Mouse (Mus musculus) frontal cortex, adult 2 months (tissue): Measurements from ENCODE around the gene Arhgap32. TPM values are rescaled to one million over a fixed set of nuclear protein-coding genes. Genes with fewer than 3 reads are reported as not detected.
A peak's percentile ranks its signal among the peaks of the same experiment; 100 is the strongest.
"Not testable (repeated sequence)": the region's sequence is repeated elsewhere in the genome, so short reads cannot be mapped to it uniquely, and the experiment has no call there.

Experiments
- DNase-seq, 2 experiments: peaks; one replicate each; pipeline ENCODE4 v3.0.0; 2022; ENCODE audit warnings: low spot score in 1 of 2; ENCODE audit errors: extremely low spot score in 1 of 2
- polyA plus RNA-seq: library from polyadenylated mRNA; depleted of rRNA; stranded (reverse); fragments of >200 nt; gene quantifications from 2 replicates; pipeline ENCODE4 v1.2.3, GENCODE M21; 2012; rRNA removed

Gene Arhgap32
- polyA plus RNA-seq: 47.5 and 54.9 TPM in 2 replicates

DNA sequence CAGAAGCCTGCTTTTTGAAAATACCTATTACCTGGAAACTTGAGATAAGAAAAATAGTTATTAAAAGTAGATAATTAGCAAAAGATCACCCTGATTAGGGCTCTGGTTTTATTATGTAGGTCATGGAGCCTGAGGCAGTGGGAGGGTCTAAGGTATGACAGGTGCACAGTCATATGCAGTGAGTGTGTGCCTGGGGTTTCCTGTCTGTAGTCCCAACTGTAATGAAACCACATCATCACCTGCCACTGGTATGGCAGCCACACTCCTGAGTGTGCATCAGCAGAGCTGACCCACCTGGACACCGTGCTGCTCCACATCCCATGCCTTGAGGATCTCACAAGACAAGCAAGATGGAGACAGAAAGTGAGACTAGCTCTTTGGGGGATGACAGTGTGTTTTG is at the start of gene Arhgap32:
Gene Arhgap32, plus strand, starts transcription at position 351 of the 400 bp plus-strand sequence.
- no peak for DNase-seq

GRCm38 (mm10) chr9:32072778-32073177 is 43.2 kb upstream of the Arhgap32 start:
- no peak for DNase-seq

DNA sequence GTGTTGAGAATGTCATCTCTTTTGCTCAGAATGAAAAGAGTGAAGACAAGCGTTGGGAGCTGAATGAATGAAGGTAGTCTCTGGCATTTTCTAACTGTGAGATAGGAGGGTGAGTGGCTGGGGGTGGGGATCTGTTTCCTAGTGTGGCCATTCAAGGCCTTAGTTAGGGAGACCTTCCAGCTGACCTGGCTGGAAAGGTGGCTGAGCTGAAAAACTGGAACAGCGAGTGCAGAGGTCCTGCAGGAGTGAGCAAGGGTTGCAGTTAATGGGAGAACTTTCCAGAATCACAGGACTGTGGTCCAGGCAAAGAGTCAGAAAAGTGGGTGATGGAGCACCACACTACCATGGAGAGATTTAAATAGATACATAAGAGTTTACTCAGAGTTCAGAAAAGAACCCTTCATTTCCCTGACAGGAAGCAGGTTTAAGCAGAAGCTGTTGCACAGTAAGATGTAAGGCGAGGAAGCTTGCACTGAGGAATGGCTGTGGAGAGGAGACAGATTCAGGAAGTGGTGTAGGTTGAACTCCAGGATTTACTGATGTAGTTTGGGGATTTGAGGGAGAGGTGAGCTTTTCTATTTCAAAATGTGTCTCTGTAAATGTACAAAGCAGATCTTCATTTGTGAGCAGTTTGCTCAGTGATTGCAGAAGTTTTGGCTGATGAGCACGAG is 27.7 kb upstream of the Arhgap32 start:
- no peak for DNase-seq

- no peak for DNase-seq
Observed at GRCm38 (mm10) chr9:32088882-32089281, 27.1 kb upstream of the Arhgap32 start.

- DNase-seq: no peak
Observed at GRCm38 (mm10) chr9:32093456-32093855, 22.5 kb upstream of the Arhgap32 start.

DNA sequence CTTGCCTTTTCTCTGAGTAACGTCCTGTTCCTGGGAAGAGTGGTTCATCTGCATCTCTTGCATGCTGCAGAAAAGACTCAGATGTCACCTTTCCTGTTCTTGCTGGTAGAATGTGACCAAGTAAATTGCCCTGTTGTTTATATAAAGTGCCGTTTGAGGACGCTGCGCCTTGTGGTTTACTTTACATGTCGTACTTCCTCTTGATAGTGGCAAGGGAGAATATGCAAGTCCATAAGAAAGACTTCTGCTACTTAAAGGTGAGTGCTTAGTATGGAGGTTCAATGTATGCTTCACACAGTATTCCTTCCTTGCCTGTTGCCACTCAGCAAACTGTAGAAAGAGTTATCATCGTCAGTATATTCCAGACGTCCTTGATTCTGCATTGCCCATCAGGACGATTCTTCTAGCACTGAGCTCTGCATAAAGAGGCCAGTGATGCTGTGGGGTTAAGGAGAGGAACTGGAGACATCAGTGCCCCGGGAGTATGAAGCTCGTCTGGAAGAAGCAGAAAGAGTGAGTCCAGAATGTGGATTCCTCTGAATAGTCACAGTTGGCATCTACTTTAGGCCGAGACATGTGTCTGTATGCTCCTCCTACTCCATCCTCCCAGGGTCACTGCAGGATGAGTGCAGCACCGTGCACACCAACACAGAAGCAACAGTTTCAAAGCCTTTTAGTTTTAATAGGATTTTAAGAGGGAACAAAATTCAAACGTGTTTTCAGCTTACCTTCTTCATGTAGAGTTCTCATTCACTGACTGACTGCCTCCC is 21.4 kb upstream of the Arhgap32 start:
- DNase-seq: no peak

DNA sequence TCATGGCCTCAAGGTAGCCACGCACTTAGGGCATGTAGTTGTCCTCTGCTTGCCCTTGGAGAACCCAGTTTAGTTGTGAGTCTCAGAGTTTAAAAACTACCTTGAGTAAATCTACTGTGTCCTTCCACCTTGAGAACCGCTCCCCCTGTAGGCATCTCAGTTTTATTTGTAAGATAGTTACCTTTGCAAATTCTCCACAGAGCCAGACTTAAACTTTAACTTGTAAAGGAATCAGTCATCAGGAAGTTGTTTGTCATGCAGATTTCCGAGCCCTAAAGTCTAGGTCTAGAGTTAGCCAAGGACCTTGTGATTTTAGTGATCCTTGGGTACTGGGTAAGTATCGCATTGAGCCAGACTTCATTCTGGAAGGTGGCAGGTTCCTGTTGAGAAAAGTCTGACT is 20.4 kb upstream of the Arhgap32 start:
- no peak for DNase-seq

- DNase-seq: no peak
Observed at GRCm38 (mm10) chr9:32096541-32096940, 19.4 kb upstream of the Arhgap32 start.

- no peak for DNase-seq
Observed at GRCm38 (mm10) chr9:32097123-32097522, 18.8 kb upstream of the Arhgap32 start.

GRCm38 (mm10) chr9:32098425-32099155 is 17.3 kb upstream of the Arhgap32 start:
- DNase-seq: no peak

- no peak for DNase-seq
Observed at GRCm38 (mm10) chr9:32100561-32100960, 15.4 kb upstream of the Arhgap32 start.

DNA sequence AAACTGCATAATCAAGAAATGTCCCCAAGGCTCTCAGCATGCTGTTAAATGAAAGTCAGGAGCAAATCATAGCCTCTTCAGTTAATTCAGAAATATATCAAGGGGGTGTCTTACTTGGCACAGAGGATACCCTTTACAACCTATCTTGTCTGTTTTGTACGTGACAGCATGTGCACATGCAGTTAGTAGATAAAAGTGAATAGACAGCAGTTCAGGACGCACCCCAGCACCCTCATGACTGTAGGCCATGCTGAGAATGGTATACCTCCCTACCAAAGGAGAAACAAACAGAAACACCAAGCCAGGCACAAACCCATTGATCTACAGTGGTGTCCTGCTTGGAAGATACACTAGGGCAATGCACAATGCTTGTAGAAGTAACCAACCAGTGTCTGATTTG is 14.4 kb upstream of the Arhgap32 start:
- DNase-seq: no peak

DNA sequence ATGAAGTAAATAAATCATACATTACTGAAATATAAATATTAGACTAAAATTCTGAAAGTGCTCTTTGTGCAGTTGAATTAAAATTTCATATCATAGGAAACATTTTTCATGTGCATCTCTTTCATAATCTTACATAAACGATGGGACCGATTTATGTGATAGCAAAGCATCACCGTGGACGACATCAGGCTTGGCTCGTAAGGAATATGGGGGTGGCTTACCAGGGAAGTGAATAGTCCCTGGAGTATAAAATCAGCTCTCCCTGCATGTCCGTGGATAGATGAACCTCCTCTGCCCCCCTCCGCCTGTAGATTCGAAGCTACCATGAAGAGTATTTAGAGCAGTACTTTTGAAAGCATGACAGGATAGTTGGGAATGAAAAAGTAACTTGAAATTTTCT is 11.3 kb upstream of the Arhgap32 start:
- DNase-seq: peak in 1 of 2 experiments; percentile 26

- no peak for DNase-seq
Observed at GRCm38 (mm10) chr9:32110376-32110775, 5.6 kb upstream of the Arhgap32 start.

- DNase-seq: no peak
Observed at GRCm38 (mm10) chr9:32116272-32116671, 336 bp downstream of the Arhgap32 start.

- DNase-seq: peak in 1 of 2 experiments; percentile 66
Observed at GRCm38 (mm10) chr9:32117876-32118275, 1.9 kb downstream of the Arhgap32 start.

- DNase-seq: no peak
Observed at GRCm38 (mm10) chr9:32118433-32118832, 2.5 kb downstream of the Arhgap32 start.

DNA sequence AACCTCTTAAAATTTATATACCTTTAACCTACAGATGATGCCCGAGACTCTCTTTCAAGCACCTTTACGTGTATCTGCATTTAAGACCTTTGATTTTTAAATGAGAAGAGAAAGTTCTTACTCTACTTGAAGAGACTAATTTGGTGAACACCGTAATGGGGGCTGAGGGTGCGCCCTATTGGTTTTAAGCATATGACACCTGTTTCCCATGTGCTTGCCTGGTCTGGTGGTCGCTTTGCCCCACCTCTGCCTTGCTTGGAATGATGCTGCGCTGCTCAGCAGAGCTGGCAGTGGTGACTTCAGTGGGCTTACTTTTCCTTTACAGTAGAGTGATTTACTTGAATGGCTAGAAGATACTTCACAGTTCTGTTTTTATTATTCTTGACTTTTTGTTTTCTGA is 3.6 kb downstream of the Arhgap32 start:
- no peak for DNase-seq

DNA sequence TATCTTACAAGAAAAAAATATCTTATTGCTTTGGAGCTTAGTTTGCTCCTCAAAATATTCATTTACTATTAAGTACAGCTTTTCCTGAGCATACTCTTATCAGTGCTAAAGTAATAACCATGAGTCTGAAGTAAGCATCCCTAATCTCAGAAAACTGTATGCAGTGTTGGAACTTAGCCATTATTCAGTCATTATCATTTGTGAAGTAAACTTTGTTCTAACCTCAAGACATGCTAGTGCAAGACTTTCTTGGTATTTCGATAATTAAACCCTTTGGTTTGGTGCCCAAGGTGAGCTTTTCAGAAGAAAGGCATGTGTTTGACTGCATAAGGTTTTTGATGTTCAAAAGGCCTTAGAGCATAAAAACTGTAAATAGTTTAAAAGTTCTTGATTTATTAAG is 4.2 kb downstream of the Arhgap32 start:
- DNase-seq: no peak

GRCm38 (mm10) chr9:32121271-32121670 is 5.3 kb downstream of the Arhgap32 start:
- not testable (repeated sequence) for DNase-seq

GRCm38 (mm10) chr9:32136195-32136594 is 20.3 kb downstream of the Arhgap32 start:
- DNase-seq: no peak
